Mouse (Mus musculus) myocyte (in vitro differentiated cells): Measurements from ENCODE around the gene Grsf1. TPM values are rescaled to one million over a fixed set of nuclear protein-coding genes. Genes with fewer than 3 reads are reported as not detected.

ENCODE experiments used
- H3K27me3 ChIP-seq: one replicate; pipeline ENCODE4 v1.6.1; 2011; ENCODE audit not compliant: control insufficient read depth, insufficient read depth, insufficient read length
- H3K36me3 ChIP-seq: one replicate; pipeline ENCODE4 v1.6.1; 2011; ENCODE audit not compliant: control insufficient read depth, insufficient read depth
- H3K4me2 ChIP-seq: one replicate; pipeline ENCODE4 v1.6.1; 2011; ENCODE audit warnings: low read depth, control low read depth
- H3K4me3 ChIP-seq: one replicate; pipeline ENCODE4 v1.5.1; 2011; ENCODE audit warnings: mild to moderate bottlenecking, control low read depth, moderate library complexity
- H3K79me2 ChIP-seq: one replicate; pipeline ENCODE4 v1.6.1; 2011; ENCODE audit not compliant: control insufficient read depth, insufficient read depth
- H3ac ChIP-seq: one replicate; pipeline ENCODE4 v1.6.1; 2011; ENCODE audit not compliant: control insufficient read depth, insufficient read length
- CEBPB ChIP-seq: IDR thresholded peaks from 2 replicates; pipeline ENCODE4 v1.6.1; 2011; ENCODE audit warnings: mild to moderate bottlenecking, moderate library complexity; ENCODE audit not compliant: poor library complexity, insufficient read depth, severe bottlenecking
- E2F4 ChIP-seq: IDR thresholded peaks from one replicate; pipeline ENCODE4 v1.6.1; 2011; ENCODE audit warnings: mild to moderate bottlenecking, control low read depth, moderate library complexity; ENCODE audit not compliant: insufficient read depth
- MAX ChIP-seq: IDR thresholded peaks from one replicate; pipeline ENCODE4 v1.6.1; 2011; ENCODE audit warnings: low read depth, mild to moderate bottlenecking, control low read depth
- MYOD1 ChIP-seq, 3 experiments: IDR thresholded peaks; one replicate each; pipeline ENCODE4 v1.6.1; 2011; ENCODE audit warnings: control low read depth in 2 of 3, low read depth in 2 of 3, mild to moderate bottlenecking in 2 of 3, moderate library complexity in 1 of 3; ENCODE audit not compliant: insufficient read length in 2 of 3, control insufficient read depth in 1 of 3
- MYOG ChIP-seq, 3 experiments: IDR thresholded peaks; one replicate each; pipeline ENCODE4 v1.6.1; 2011; ENCODE audit warnings: control low read depth in 2 of 3, low read depth in 2 of 3, mild to moderate bottlenecking in 2 of 3; ENCODE audit not compliant: insufficient read length in 2 of 3, control insufficient read depth in 1 of 3, insufficient read depth in 1 of 3
- POLR2A ChIP-seq: IDR thresholded peaks from one replicate; pipeline ENCODE4 v1.6.1; 2011; ENCODE audit warnings: low read depth, mild to moderate bottlenecking, control low read depth, moderate library complexity; ENCODE audit not compliant: insufficient read length
- POLR2AphosphoS2 ChIP-seq: IDR thresholded peaks from one replicate; pipeline ENCODE4 v1.6.1; 2011; ENCODE audit warnings: low read depth, control low read depth; ENCODE audit not compliant: insufficient read length
- REST ChIP-seq: IDR thresholded peaks from one replicate; pipeline ENCODE4 v1.6.1; 2011; ENCODE audit warnings: mild to moderate bottlenecking, control low read depth, moderate library complexity; ENCODE audit not compliant: insufficient read depth, insufficient read length
- SRF ChIP-seq: IDR thresholded peaks from one replicate; pipeline ENCODE4 v1.6.1; 2011; ENCODE audit warnings: low read depth; ENCODE audit not compliant: control insufficient read depth, insufficient read length
- TCF12 ChIP-seq: IDR thresholded peaks from one replicate; pipeline ENCODE4 v1.6.1; 2011; ENCODE audit warnings: mild to moderate bottlenecking, control low read depth; ENCODE audit not compliant: poor library complexity, insufficient read depth, severe bottlenecking
- TCF3 ChIP-seq: IDR thresholded peaks from one replicate; pipeline ENCODE4 v1.6.1; 2011; ENCODE audit warnings: low read depth, control low read depth; ENCODE audit not compliant: insufficient read length
- USF1 ChIP-seq: IDR thresholded peaks from one replicate; pipeline ENCODE4 v1.6.1; 2011; ENCODE audit warnings: low read depth, mild to moderate bottlenecking, control low read depth, moderate library complexity
- polyA plus RNA-seq: library from polyadenylated mRNA; unstranded; fragments of >200 nt; fragmentation: generic; extraction: Trizol; gene quantifications from one replicate; pipeline ENCODE4 v1.2.1, GENCODE M21; 2012; ENCODE audit warnings: missing spikeins

Grsf1 gene
- polyA plus RNA-seq, 1 experiment, result 29.5 TPM

GRCm38 (mm10) chr5:88685745-88686299 is 9.9 kb upstream of the Grsf1 start:
- no peak overlapping the region for H3ac ChIP-seq
- no peaks in the 10 kb centered on the region for H3K79me2 ChIP-seq
- TF ChIP-seq POLR2AphosphoS2 (no peak), TCF12 (no peak), USF1 (no peak), MYOD1 (IDR thresholded peaks at IDR 0.05; ENCODE audit: control insufficient read depth in 1 of 3, insufficient read length in 2 of 3, low read depth in 2 of 3) (no peak), MAX (no peak), CEBPB (no peak), REST (no peak), POLR2A (no peak), E2F4 (no peak), MYOG (IDR thresholded peaks at IDR 0.05; ENCODE audit: control insufficient read depth in 1 of 3, insufficient read depth in 1 of 3, insufficient read length in 2 of 3, low read depth in 2 of 3) (no peak), TCF3 (no peak), SRF (no peak)
- no peak overlapping the region for H3K4me3 ChIP-seq
- no peaks in the 10 kb centered on the region for H3K36me3 ChIP-seq
- H3K27me3 ChIP-seq, result no peaks in the 10 kb centered on the region
- H3K4me2 ChIP-seq, result no peak overlapping the region

- no peaks in the 10 kb centered on the region for H3K27me3 ChIP-seq
- H3K79me2 ChIP-seq, result no peaks in the 10 kb centered on the region
- TF ChIP-seq MYOG (IDR thresholded peaks at IDR 0.05; ENCODE audit: control insufficient read depth in 1 of 3, insufficient read depth in 1 of 3, insufficient read length in 2 of 3, low read depth in 2 of 3) (no peak), TCF12 (no peak), SRF (no peak), POLR2A (no peak), POLR2AphosphoS2 (no peak), USF1 (no peak), E2F4 (no peak), CEBPB (no peak), TCF3 (no peak), REST (no peak), MYOD1 (IDR thresholded peaks at IDR 0.05; ENCODE audit: control insufficient read depth in 1 of 3, insufficient read length in 2 of 3, low read depth in 2 of 3) (no peak), MAX (no peak)
- no peak overlapping the region for H3K4me2 ChIP-seq
- H3ac ChIP-seq, result no peak overlapping the region
- H3K36me3 ChIP-seq, result no peaks in the 10 kb centered on the region
- no peak overlapping the region for H3K4me3 ChIP-seq
Observed at GRCm38 (mm10) chr5:88685306-88685705, 9.3 kb upstream of the Grsf1 start.

- H3K27me3 ChIP-seq, result no peaks in the 10 kb centered on the region
- H3K36me3 ChIP-seq, result no peaks in the 10 kb centered on the region
- H3K4me2 ChIP-seq, result no peak overlapping the region
- H3K4me3 ChIP-seq, result no peak overlapping the region
- TF ChIP-seq USF1, result no peak
- TF ChIP-seq E2F4, result no peak
- TF ChIP-seq MYOG (IDR thresholded peaks at IDR 0.05; ENCODE audit: control insufficient read depth in 1 of 3, insufficient read depth in 1 of 3, insufficient read length in 2 of 3, low read depth in 2 of 3), result no peak
- no peak for TF ChIP-seq CEBPB
- TF ChIP-seq MYOD1 (IDR thresholded peaks at IDR 0.05; ENCODE audit: control insufficient read depth in 1 of 3, insufficient read length in 2 of 3, low read depth in 2 of 3), result no peak
- TF ChIP-seq MAX, result no peak
- no peak for TF ChIP-seq POLR2A
- TF ChIP-seq SRF, result no peak
- TF ChIP-seq REST, result no peak
- no peak for TF ChIP-seq POLR2AphosphoS2
- no peak for TF ChIP-seq TCF3
- no peak for TF ChIP-seq TCF12
- H3ac ChIP-seq, result no peak overlapping the region
- no peaks in the 10 kb centered on the region for H3K79me2 ChIP-seq
Observed at GRCm38 (mm10) chr5:88684226-88684625, 8.3 kb upstream of the Grsf1 start.

- no peak overlapping the region for H3K4me3 ChIP-seq
- H3K79me2 ChIP-seq, result no peaks in the 10 kb centered on the region
- no peaks in the 10 kb centered on the region for H3K27me3 ChIP-seq
- TF ChIP-seq CEBPB, result no peak
- H3K36me3 ChIP-seq, result no peaks in the 10 kb centered on the region
- no peak overlapping the region for H3K4me2 ChIP-seq
- H3ac ChIP-seq, result no peak overlapping the region
Observed at GRCm38 (mm10) chr5:88683706-88684105, 7.7 kb upstream of the Grsf1 start.

- no peak overlapping the region for H3ac ChIP-seq
- H3K79me2 ChIP-seq, result no peaks in the 10 kb centered on the region
- no peak overlapping the region for H3K4me2 ChIP-seq
- TF ChIP-seq E2F4 (no peak), MAX (no peak), SRF (no peak), MYOG (IDR thresholded peaks at IDR 0.05; ENCODE audit: control insufficient read depth in 1 of 3, insufficient read depth in 1 of 3, insufficient read length in 2 of 3, low read depth in 2 of 3) (no peak)
- H3K36me3 ChIP-seq, result no peaks in the 10 kb centered on the region
- no peak overlapping the region for H3K4me3 ChIP-seq
- no peaks in the 10 kb centered on the region for H3K27me3 ChIP-seq
Observed at GRCm38 (mm10) chr5:88680567-88680966, 4.6 kb upstream of the Grsf1 start.
